ENCODE assay signal across 13 mouse cellular contexts in the genomic region with DNA sequence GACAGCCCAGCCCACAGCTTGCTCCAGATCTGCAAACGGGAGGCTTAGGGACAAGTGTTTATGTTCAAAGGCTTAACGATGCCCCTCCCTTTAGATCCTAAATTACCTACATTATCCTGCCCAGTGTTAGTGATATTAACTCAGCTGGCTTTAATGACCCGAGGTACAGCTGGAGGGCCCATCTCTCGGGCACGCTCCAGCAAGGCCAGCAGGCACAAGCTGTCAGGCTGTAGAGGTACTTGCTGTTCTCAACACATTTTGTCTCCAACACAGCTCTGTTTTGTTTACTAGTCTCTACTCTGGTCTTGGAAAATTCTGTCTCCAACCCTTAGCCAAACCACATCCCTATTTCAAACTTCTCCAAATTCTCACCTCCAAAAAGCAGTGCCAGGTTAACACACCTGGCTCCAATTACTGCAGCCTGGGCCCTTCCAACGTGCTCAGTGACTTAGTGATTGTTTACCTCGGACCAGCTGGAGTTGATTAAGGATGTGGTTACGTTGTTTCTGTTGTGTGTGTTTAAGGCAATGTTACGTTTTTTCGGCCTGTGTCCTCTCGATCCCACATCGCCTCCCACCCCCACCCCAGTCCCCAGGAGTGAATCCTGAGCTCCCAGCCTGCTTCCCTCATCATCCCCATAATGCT.
DNase-seq lines count a peak whose midpoint lies in the region; ATAC-seq lines count a peak whose summit lies in the region.
"Had no signal": no experiment of that assay in that cellular context is flagged by ENCODE, and none has a peak within 500 bp of the region (broad histone marks: within the 10 kb centered on the region; RNA-seq: fewer than 3 reads in every experiment).

No protein-coding gene starts in this region.

- 24% methylated on average over 12 of the region's 12 CpGs for WGBS in lung, embryonic 16.5 days
- WGBS in intestine, embryonic 16.5 days, result 35% methylated on average over 12 of the region's 12 CpGs
- 20% methylated on average over 12 of the region's 12 CpGs for WGBS in stomach, embryonic 14.5 days

- H3K4me2 ChIP-seq in lung, embryonic 16.5 days (ENCODE audit: low read depth, low read length), result no peak overlapping the region
- no peak overlapping the region for H3K4me2 ChIP-seq in intestine, embryonic 16.5 days (ENCODE audit: low read depth, low read length)
- no peak overlapping the region for H3K4me2 ChIP-seq in stomach, embryonic 14.5 days (replicated peaks; ENCODE audit: low read depth, low read length)
- H3K4me2 ChIP-seq: heart, embryonic 13.5 days had no signal

- H3K4me1 ChIP-seq in lung, embryonic 16.5 days (replicated peaks; ENCODE audit: control insufficient read depth, insufficient read depth, low read length), result peaks cover 20% of the 10 kb centered on the region
- H3K4me1 ChIP-seq in intestine, embryonic 16.5 days (ENCODE audit: control insufficient read depth, insufficient read depth, low read length), result peaks cover 24% of the 10 kb centered on the region
- H3K4me1 ChIP-seq in stomach, embryonic 14.5 days (ENCODE audit: control insufficient read depth, insufficient read depth, low read length), result peaks cover 24% of the 10 kb centered on the region

- H3K9me3 ChIP-seq in lung, embryonic 16.5 days (ENCODE audit: control insufficient read depth, low read length), result no peaks in the 10 kb centered on the region
- H3K9me3 ChIP-seq in intestine, embryonic 16.5 days (ENCODE audit: control insufficient read depth, low read length), result no peaks in the 10 kb centered on the region
- no peaks in the 10 kb centered on the region for H3K9me3 ChIP-seq in stomach, embryonic 14.5 days (ENCODE audit: control insufficient read depth, low read depth, low read length)
- H3K9me3 ChIP-seq: heart, embryonic 13.5 days had no signal

- no peaks in the 10 kb centered on the region for H3K36me3 ChIP-seq in lung, embryonic 16.5 days (ENCODE audit: control insufficient read depth, insufficient read depth, low read length)
- no peaks in the 10 kb centered on the region for H3K36me3 ChIP-seq in intestine, embryonic 16.5 days (ENCODE audit: control insufficient read depth, insufficient read depth, low read length)
- no peaks in the 10 kb centered on the region for H3K36me3 ChIP-seq in stomach, embryonic 14.5 days (ENCODE audit: control insufficient read depth, insufficient read depth, low read length)
- H3K36me3 ChIP-seq: heart, embryonic 13.5 days had no signal

- no peak overlapping the region for H3K4me3 ChIP-seq in lung, embryonic 16.5 days (ENCODE audit: low read length)
- no peak overlapping the region for H3K4me3 ChIP-seq in intestine, embryonic 16.5 days (ENCODE audit: low read length)
- no peak overlapping the region for H3K4me3 ChIP-seq in stomach, embryonic 14.5 days (ENCODE audit: low read depth, low read length)
- H3K4me3 ChIP-seq: heart, embryonic 13.5 days had no signal

- DNase-seq in gastrocnemius, postnatal 25 days, result peak; percentile 37
- DNase-seq in gastrocnemius, adult 18-20 months (ENCODE audit: low spot score), result no peak
- DNase-seq in lung, adult 18-20 months, result no peak
- no peak for DNase-seq in urinary bladder, adult 18-20 months (ENCODE audit: low spot score in 2 of 2)
- no peak for DNase-seq in adrenal gland, adult 8-10 months
- DNase-seq: cerebellum, adult 9-10 months; forebrain, postnatal 0 days had no signal

- H3K27me3 ChIP-seq in lung, embryonic 16.5 days (ENCODE audit: control insufficient read depth, insufficient read depth, low read depth, low read length), result no peaks in the 10 kb centered on the region
- no peaks in the 10 kb centered on the region for H3K27me3 ChIP-seq in intestine, embryonic 16.5 days (replicated peaks; ENCODE audit: control insufficient read depth, insufficient read depth, low read length)
- H3K27me3 ChIP-seq in stomach, embryonic 14.5 days (ENCODE audit: control insufficient read depth, insufficient read depth, low read length), result no peaks in the 10 kb centered on the region
- H3K27me3 ChIP-seq: heart, embryonic 13.5 days; Patski had no signal

- ATAC-seq in lung, embryonic 16.5 days (ENCODE audit: low read depth), result peak; percentile 31; the same call in 1 of the 2 replicates
- ATAC-seq in intestine, embryonic 16.5 days, result no peak
- ATAC-seq in stomach, embryonic 14.5 days (ENCODE audit: insufficient number of reproducible peaks, insufficient read depth, low FRiP score, low read depth), result no peak
- ATAC-seq: forebrain, postnatal 0 days; Patski had no signal

- peak overlapping the region; percentile 36; the same call in 1 of the 2 replicates for H3K27ac ChIP-seq in lung, embryonic 16.5 days (ENCODE audit: low read length)
- H3K27ac ChIP-seq in intestine, embryonic 16.5 days (ENCODE audit: low read length), result peak overlapping the region; percentile 31; the same call in 1 of the 2 replicates
- peak overlapping the region; percentile 52; the same call in 1 of the 2 replicates for H3K27ac ChIP-seq in stomach, embryonic 14.5 days (ENCODE audit: low read length)
- H3K27ac ChIP-seq: heart, embryonic 13.5 days; liver, embryonic 14.5 days had no signal

- H3K9ac ChIP-seq in lung, embryonic 16.5 days (ENCODE audit: low read length), result peak overlapping the region; percentile 7; the same call in 1 of the 2 replicates
- H3K9ac ChIP-seq in intestine, embryonic 16.5 days (ENCODE audit: low read depth, low read length), result 0 out of 2 replicates have a peak overlapping the region, but pooled peaks have one; percentile 1
- no peak overlapping the region for H3K9ac ChIP-seq in stomach, embryonic 14.5 days (replicated peaks; ENCODE audit: low read depth, low read length)
- H3K9ac ChIP-seq: forebrain, postnatal 0 days; heart, embryonic 13.5 days; liver, embryonic 14.5 days had no signal
